11 mouse cellular contexts compared by ENCODE assay signal in genomic region chr15:102310074-102310845, GRCm38 (mm10). TPM values are rescaled to one million over a fixed set of nuclear protein-coding genes. Genes with fewer than 3 reads are reported as not detected.
DNase-seq lines count a peak whose midpoint lies in the region; ATAC-seq and TF ChIP-seq lines count a peak whose summit lies in the region.
"Had no signal": no experiment of that assay in that cellular context is flagged by ENCODE, and none has a peak within 500 bp of the region (broad histone marks: within the 10 kb centered on the region; RNA-seq: fewer than 3 reads in every experiment).

No protein-coding gene starts in this region.

- whole genome bisulfite sequencing in hindbrain, postnatal 0 days = 84% methylated on average over 10 of the region's 10 CpGs
- WGBS in embryonic facial prominence, embryonic 10.5 days = 80% methylated on average over 10 of the region's 10 CpGs

- H3K27me3 ChIP-seq in hindbrain, postnatal 0 days (ENCODE audit: insufficient read depth, low read length) = no peaks in the 10 kb centered on the region
- H3K27me3 ChIP-seq in embryonic facial prominence, embryonic 10.5 days (replicated peaks; ENCODE audit: low read depth, poor library complexity, severe bottlenecking) = no peaks in the 10 kb centered on the region

- H3K4me3 ChIP-seq in hindbrain, postnatal 0 days (ENCODE audit: low read length) = no peak overlapping the region
- H3K4me3 ChIP-seq in embryonic facial prominence, embryonic 10.5 days = no peak overlapping the region

- no peaks in the 10 kb centered on the region for H3K36me3 ChIP-seq in hindbrain, postnatal 0 days (ENCODE audit: insufficient read depth, low read length)
- H3K36me3 ChIP-seq in embryonic facial prominence, embryonic 10.5 days (replicated peaks) = peaks cover 97% of the 10 kb centered on the region

- H3K9me3 ChIP-seq in hindbrain, postnatal 0 days (ENCODE audit: low read length) = no peaks in the 10 kb centered on the region
- no peaks in the 10 kb centered on the region for H3K9me3 ChIP-seq in embryonic facial prominence, embryonic 10.5 days

- H3K27ac ChIP-seq in hindbrain, postnatal 0 days = no peak overlapping the region
- H3K27ac ChIP-seq in embryonic facial prominence, embryonic 10.5 days (replicated peaks) = no peak overlapping the region

- intact Hi-C loops in heart, postnatal 25 days (cut with DNase I) = no loop called here

- H3K4me2 ChIP-seq in hindbrain, postnatal 0 days (ENCODE audit: low read depth, low read length) = no peak overlapping the region

- ATAC-seq in hindbrain, postnatal 0 days = no peak

- DNase-seq in adrenal gland, adult 18-20 months (ENCODE audit: low spot score in 2 of 2) = peak; percentile 38 to 40
- peak; percentile 56 for DNase-seq in adrenal gland, postnatal 14 days
- DNase-seq in heart, postnatal 25 days (ENCODE audit: low spot score) = peak; percentile 55
- DNase-seq in kidney, postnatal 36 days = peak; percentile 58 to 73
- DNase-seq in hindbrain, postnatal 0 days (ENCODE audit: low spot score) = no peak
- DNase-seq in layer of hippocampus, postnatal 36 days = no peak
- DNase-seq in embryonic facial prominence, embryonic 10.5 days (ENCODE audit: low spot score) = no peak
- no peak for DNase-seq in spleen, postnatal 4 days (ENCODE audit: low spot score in 2 of 2)
- DNase-seq: gastrocnemius, postnatal 25 days; layer of hippocampus, adult 9-11 months had no signal

- no peaks in the 10 kb centered on the region for H3K4me1 ChIP-seq in hindbrain, postnatal 0 days (ENCODE audit: insufficient read depth, low read length)
- no peaks in the 10 kb centered on the region for H3K4me1 ChIP-seq in embryonic facial prominence, embryonic 10.5 days

- H3K9ac ChIP-seq in hindbrain, postnatal 0 days (replicated peaks; ENCODE audit: low read length) = no peak overlapping the region

- no peak for TF ChIP-seq CTCF in hindbrain, postnatal 0 days (IDR thresholded peaks at IDR 0.05; ENCODE audit: low read depth)

RNA-seq across cellular contexts. Expression of gene Espl1, which starts 14.2 kb away (rescaled TPM):
- 1 to 10 TPM; 1.3 to 1.9 TPM for total RNA-seq in adrenal gland, adult 18-20 months (2021)
- total RNA-seq in adrenal gland, postnatal 14 days (2021) = 6.6 and 10.7 TPM in 2 replicates
- 1 to 10 TPM in 1 of 2 experiments, under 1 TPM in 1; 0.65 to 1.9 TPM for total RNA-seq in heart, postnatal 25 days (2021)
- 5.3 and 7.3 TPM in 2 replicates for total RNA-seq in hindbrain, postnatal 0 days (2014; rRNA removed)
- polyA plus RNA-seq in hindbrain, postnatal 0 days (2015; fragmentation: Nextera tagmentation; extraction: Ambion mirVana) = 2.3 and 3.8 TPM in 2 replicates
- 1 to 10 TPM; 1.4 to 1.8 TPM for total RNA-seq in layer of hippocampus, postnatal 36 days (2021)
- 55.4 and 57.6 TPM in 2 replicates for polyA plus RNA-seq in embryonic facial prominence, embryonic 10.5 days (2016; fragmentation: Nextera tagmentation; extraction: Ambion mirVana)

RNA-seq across cellular contexts. Expression of gene Pfdn5, which starts 15.7 kb away (rescaled TPM):
- total RNA-seq in adrenal gland, adult 18-20 months (2021) = 100 to 1,000 TPM; 443 to 458 TPM
- total RNA-seq in adrenal gland, postnatal 14 days (2021) = 330 and 361 TPM in 2 replicates
- total RNA-seq in heart, postnatal 25 days (2021) = 100 to 1,000 TPM; 284 to 288 TPM
- 119 and 139 TPM in 2 replicates for total RNA-seq in hindbrain, postnatal 0 days (2014; rRNA removed)
- polyA plus RNA-seq in hindbrain, postnatal 0 days (2015; fragmentation: Nextera tagmentation; extraction: Ambion mirVana) = 531 and 540 TPM in 2 replicates
- 100 to 1,000 TPM; 400 to 436 TPM for total RNA-seq in layer of hippocampus, postnatal 36 days (2021)
- 353 and 356 TPM in 2 replicates for polyA plus RNA-seq in embryonic facial prominence, embryonic 10.5 days (2016; fragmentation: Nextera tagmentation; extraction: Ambion mirVana)

RNA-seq across cellular contexts. Expression of gene Myg1, which starts 21.2 kb away (rescaled TPM):
- 10 to 100 TPM; 48.9 to 54.7 TPM for total RNA-seq in adrenal gland, adult 18-20 months (2021)
- 52.7 and 59.2 TPM in 2 replicates for total RNA-seq in adrenal gland, postnatal 14 days (2021)
- 10 to 100 TPM; 21.3 to 23.1 TPM for total RNA-seq in heart, postnatal 25 days (2021)
- total RNA-seq in hindbrain, postnatal 0 days (2014; rRNA removed) = 56.5 and 58.0 TPM in 2 replicates
- polyA plus RNA-seq in hindbrain, postnatal 0 days (2015; fragmentation: Nextera tagmentation; extraction: Ambion mirVana) = 78.8 and 79.8 TPM in 2 replicates
- 10 to 100 TPM; 65.9 to 69.8 TPM for total RNA-seq in layer of hippocampus, postnatal 36 days (2021)
- 123 and 126 TPM in 2 replicates for polyA plus RNA-seq in embryonic facial prominence, embryonic 10.5 days (2016; fragmentation: Nextera tagmentation; extraction: Ambion mirVana)

RNA-seq across cellular contexts. Expression of gene Mfsd5, which starts 31.0 kb away (rescaled TPM):
- 10 to 100 TPM; 32.6 to 35.2 TPM for total RNA-seq in adrenal gland, adult 18-20 months (2021)
- total RNA-seq in adrenal gland, postnatal 14 days (2021) = 29.9 and 34.3 TPM in 2 replicates
- 10 to 100 TPM; 15.5 to 18.5 TPM for total RNA-seq in heart, postnatal 25 days (2021)
- total RNA-seq in hindbrain, postnatal 0 days (2014; rRNA removed) = 50.7 and 52.3 TPM in 2 replicates
- 67.9 and 68.3 TPM in 2 replicates for polyA plus RNA-seq in hindbrain, postnatal 0 days (2015; fragmentation: Nextera tagmentation; extraction: Ambion mirVana)
- 10 to 100 TPM; 33.9 to 37.3 TPM for total RNA-seq in layer of hippocampus, postnatal 36 days (2021)
- polyA plus RNA-seq in embryonic facial prominence, embryonic 10.5 days (2016; fragmentation: Nextera tagmentation; extraction: Ambion mirVana) = 63.2 and 66.4 TPM in 2 replicates

RNA-seq across cellular contexts. Expression of gene Gm9918, which starts 39.9 kb away (rescaled TPM):
- under 1 TPM in 1 of 2 experiments, not detected in 1; 0.13 TPM for total RNA-seq in adrenal gland, adult 18-20 months (2021)
- total RNA-seq in adrenal gland, postnatal 14 days (2021) = not detected in 2 replicates
- total RNA-seq in heart, postnatal 25 days (2021) = not detected
- total RNA-seq in hindbrain, postnatal 0 days (2014; rRNA removed) = not detected in 2 replicates
- polyA plus RNA-seq in hindbrain, postnatal 0 days (2015; fragmentation: Nextera tagmentation; extraction: Ambion mirVana) = 0.06 TPM in 1 of 2 replicates, not detected in the other
- not detected for total RNA-seq in layer of hippocampus, postnatal 36 days (2021)
- polyA plus RNA-seq in embryonic facial prominence, embryonic 10.5 days (2016; fragmentation: Nextera tagmentation; extraction: Ambion mirVana) = 0.75 and 1.3 TPM in 2 replicates
- total RNA-seq: gastrocnemius, postnatal 25 days; MEL had no signal

Comparison
In these comparisons a context has a peak if more than half of its experiments do, and no peak if none do; other contexts are left out.
1. DNase-seq: peak in adrenal gland, adult 18-20 months (2 of 2), adrenal gland, postnatal 14 days (single experiment), heart, postnatal 25 days (single experiment) and kidney, postnatal 36 days (2 of 2); none in hindbrain, postnatal 0 days (single experiment), layer of hippocampus, postnatal 36 days (0 of 2), embryonic facial prominence, embryonic 10.5 days (single experiment) and spleen, postnatal 4 days (0 of 2).